Mouse (Mus musculus): ENCODE measurements around the gene Wars.

The Wars gene

GRCm38 (mm10) chr12:108909846-108910433 is 16.0 kb upstream of the Wars start:
- DNase-seq (ENCODE audit: low read depth, low spot score) = no peak

- no peak for DNase-seq (ENCODE audit: low read depth, low spot score)
Observed at GRCm38 (mm10) chr12:108906398-108906797, 12.4 kb upstream of the Wars start.

- DNase-seq (ENCODE audit: low read depth, low spot score) = no peak
Observed at GRCm38 (mm10) chr12:108905620-108906302, 11.8 kb upstream of the Wars start.

- no peak for DNase-seq (ENCODE audit: low read depth, low spot score)
Observed at GRCm38 (mm10) chr12:108904276-108904653, 10.3 kb upstream of the Wars start.

- DNase-seq (ENCODE audit: low read depth, low spot score) = peak; percentile 76
Observed at GRCm38 (mm10) chr12:108903600-108904275, 9.8 kb upstream of the Wars start.

- no peak for DNase-seq (ENCODE audit: low read depth, low spot score)
Observed at GRCm38 (mm10) chr12:108902940-108903339, 9.0 kb upstream of the Wars start.

- DNase-seq (ENCODE audit: low read depth, low spot score) = no peak
Observed at GRCm38 (mm10) chr12:108901346-108901745, 7.4 kb upstream of the Wars start.

- DNase-seq (ENCODE audit: low read depth, low spot score) = no peak
Observed at GRCm38 (mm10) chr12:108896006-108896405, 2.0 kb upstream of the Wars start.

GRCm38 (mm10) chr12:108894432-108894816 is 450 bp upstream of the Wars start:
- no peak for DNase-seq (ENCODE audit: low read depth, low spot score)

- no peak for DNase-seq (ENCODE audit: low read depth, low spot score)
Observed at GRCm38 (mm10) chr12:108892989-108893714, 822 bp downstream of the Wars start, which contains the start of gene Wdr25. TSS of gene Wdr25 (plus strand) at chr12:108893631.

- no peak for DNase-seq (ENCODE audit: low read depth, low spot score)
Observed at GRCm38 (mm10) chr12:108888632-108889031, 5.3 kb downstream of the Wars start.

- no peak for DNase-seq (ENCODE audit: low read depth, low spot score)
Observed at GRCm38 (mm10) chr12:108887077-108887476, 6.9 kb downstream of the Wars start.

GRCm38 (mm10) chr12:108885906-108886305 is 8.1 kb downstream of the Wars start:
- DNase-seq (ENCODE audit: low read depth, low spot score) = no peak

- DNase-seq (ENCODE audit: low read depth, low spot score) = no peak
Observed at GRCm38 (mm10) chr12:108882776-108883175, 11.2 kb downstream of the Wars start.

GRCm38 (mm10) chr12:108881192-108881591 is 12.8 kb downstream of the Wars start:
- no peak for DNase-seq (ENCODE audit: low read depth, low spot score)

- DNase-seq (ENCODE audit: low read depth, low spot score) = no peak
Observed at GRCm38 (mm10) chr12:108880606-108881005, 13.4 kb downstream of the Wars start.

- no peak for DNase-seq (ENCODE audit: low read depth, low spot score)
Observed at GRCm38 (mm10) chr12:108879138-108879537, 14.8 kb downstream of the Wars start.

- no peak for DNase-seq (ENCODE audit: low read depth, low spot score)
Observed at GRCm38 (mm10) chr12:108873122-108873521, 20.9 kb downstream of the Wars start.

- no peak for DNase-seq (ENCODE audit: low read depth, low spot score)
Observed at GRCm38 (mm10) chr12:108869575-108869974, 24.4 kb downstream of the Wars start.

- no peak for DNase-seq (ENCODE audit: low read depth, low spot score)
Observed at GRCm38 (mm10) chr12:108865007-108865494, 28.9 kb downstream of the Wars start.

GRCm38 (mm10) chr12:108858486-108858885 is 35.5 kb downstream of the Wars start:
- no peak for DNase-seq (ENCODE audit: low read depth, low spot score)

- no peak for DNase-seq (ENCODE audit: low read depth, low spot score)
Observed at GRCm38 (mm10) chr12:108857589-108858184, 36.3 kb downstream of the Wars start.
